Mouse (Mus musculus) liver, adult 2 months (tissue): ENCODE results near the gene Arid5b. TPM values are rescaled to one million over a fixed set of nuclear protein-coding genes. Genes with fewer than 3 reads are reported as not detected.
A peak's percentile ranks its signal among the peaks of the same experiment; 100 is the strongest.

ENCODE experiments used
- DNase-seq: peaks from one replicate; pipeline ENCODE4 v3.0.0-alpha.2; 2011; ENCODE audit warnings: low read depth, low spot score; ENCODE audit errors: extremely low read depth
- H3K27ac ChIP-seq: fragments of 200-500 bp; replicated peaks from 2 replicates; pipeline ENCODE4 v1.5.1; 2012; ENCODE audit warnings: low read depth, mild to moderate bottlenecking, control low read depth, inconsistent platforms, low read length; ENCODE audit not compliant: insufficient read depth
- H3K27me3 ChIP-seq: fragments of 200-500 bp; 2 replicates; pipeline ENCODE4 v1.6.1; 2012; ENCODE audit warnings: mild to moderate bottlenecking, moderate library complexity, low read length, inconsistent platforms; ENCODE audit not compliant: control insufficient read depth, insufficient read depth
- H3K36me3 ChIP-seq: fragments of 200-500 bp; 2 replicates; pipeline ENCODE4 v1.6.1; 2012; ENCODE audit warnings: low read length, inconsistent platforms; ENCODE audit not compliant: control insufficient read depth, insufficient read depth
- H3K4me1 ChIP-seq: fragments of 200-500 bp; 2 replicates; pipeline ENCODE4 v1.6.1; 2011; ENCODE audit warnings: low read length; ENCODE audit not compliant: control insufficient read depth, insufficient read depth
- H3K4me3 ChIP-seq: fragments of 200-500 bp; 2 replicates; pipeline ENCODE4 v1.5.1; 2011; ENCODE audit warnings: low read depth, mild to moderate bottlenecking, control low read depth, low read length, moderate library complexity; ENCODE audit not compliant: insufficient read depth
- H3K79me2 ChIP-seq: fragments of 200-500 bp; 2 replicates; pipeline ENCODE4 v1.6.1; 2012; ENCODE audit warnings: inconsistent platforms, mild to moderate bottlenecking, low read length, moderate library complexity; ENCODE audit not compliant: control insufficient read depth, insufficient read depth
- H3K9ac ChIP-seq: fragments of 200-500 bp; 2 replicates; pipeline ENCODE4 v1.6.1; 2012; ENCODE audit warnings: low read depth, mild to moderate bottlenecking, control low read depth, inconsistent platforms, low read length
- CTCF ChIP-seq: fragments of 200-500 bp; IDR thresholded peaks from 2 replicates; pipeline ENCODE4 v1.5.1; 2011; ENCODE audit warnings: low read depth, low read length, control low read depth
- POLR2A ChIP-seq: fragments of 200-500 bp; IDR thresholded peaks from 2 replicates; pipeline ENCODE4 v1.6.1; 2011; ENCODE audit warnings: low read length, control low read depth; ENCODE audit not compliant: insufficient read depth; ENCODE audit errors: extremely low read depth
- WGBS: fragments of 180-500 bp; shearing (Covaris S2); methylation state at CpG from one replicate; pipeline ENCODE4 v1.1.7; 2018; 5-methylcytosine and 5-hydroxymethylcytosine counted together
- polyA plus RNA-seq: library from polyadenylated mRNA; depleted of rRNA; stranded (reverse); fragments of >200 nt; gene quantifications from 2 replicates; pipeline ENCODE4 v1.2.3, GENCODE M21; 2012
- total RNA-seq: library from RNA; depleted of rRNA; stranded (reverse); fragments of >200 nt; gene quantifications from 2 replicates; pipeline ENCODE4 v1.2.3, GENCODE M21; 2014

Arid5b gene
- total and polyA plus RNA-seq, 2 experiments = 11.6 to 13.6 TPM

DNA sequence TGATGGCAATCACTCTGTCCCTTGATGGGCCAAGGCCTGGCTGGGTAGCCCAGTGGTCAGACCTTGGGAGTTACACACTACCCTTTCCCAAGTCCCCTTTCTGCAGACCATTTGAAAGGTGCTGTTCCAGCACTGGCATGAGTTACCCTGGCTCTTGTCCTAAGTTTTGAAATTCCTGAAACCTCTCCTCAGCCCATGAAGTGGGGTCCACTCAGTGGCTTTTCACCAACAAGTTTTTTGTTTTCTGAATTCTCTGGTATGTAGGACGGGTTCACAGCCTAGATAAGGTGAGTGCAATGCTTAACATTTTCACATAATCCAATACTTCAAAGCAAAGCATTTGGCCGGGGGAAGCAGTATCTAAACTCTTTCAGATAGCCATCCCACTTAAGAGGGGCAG is 183.4 kb downstream of the Arid5b start:
- Histone ChIP-seq H3K9ac (no peak overlapping the region), H3K79me2 (no peaks in the 10 kb centered on the region), H3K36me3 (peaks cover 48% of the 10 kb centered on the region), H3K4me3 (no peak overlapping the region), H3K4me1 (peaks cover 24% of the 10 kb centered on the region), H3K27me3 (no peaks in the 10 kb centered on the region), H3K27ac (no peak overlapping the region)
- no peak for TF ChIP-seq POLR2A
- WGBS = 90% methylated on average over 2 of the region's 2 CpGs
- DNase-seq = peak; percentile 12

DNA sequence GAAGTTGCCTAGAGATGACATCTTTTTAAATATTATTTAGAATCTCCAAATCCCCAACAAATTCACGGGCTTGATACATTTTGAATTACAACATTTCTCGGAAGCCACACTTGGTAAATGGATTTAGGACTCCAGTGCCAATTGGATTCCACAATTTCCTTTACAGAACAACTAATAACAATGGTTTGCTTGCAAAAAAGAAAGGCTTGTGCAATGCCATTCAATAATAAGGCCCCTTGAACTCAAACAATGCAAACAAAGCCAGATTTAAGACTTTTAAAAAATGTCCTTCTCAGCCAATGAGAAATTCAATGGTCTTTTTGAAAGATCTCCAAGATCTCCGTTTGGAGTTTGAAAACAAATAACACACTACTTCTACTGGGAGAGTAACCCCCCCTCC is 185.0 kb downstream of the Arid5b start:
- Histone ChIP-seq H3K9ac (no peak overlapping the region), H3K79me2 (no peaks in the 10 kb centered on the region), H3K4me1 (peaks cover 27% of the 10 kb centered on the region), H3K27me3 (no peaks in the 10 kb centered on the region), H3K27ac (peak overlapping the region; percentile 67), H3K36me3 (peaks cover 34% of the 10 kb centered on the region), H3K4me3 (no peak overlapping the region)
- TF ChIP-seq POLR2A (no peak), CTCF (no peak)
- DNase-seq = peak; percentile 72
- WGBS = 25% methylated on average over 3 of the region's 3 CpGs

- H3K79me2 ChIP-seq = no peaks in the 10 kb centered on the region
- WGBS = 25% methylated on average over 4 of the region's 4 CpGs
- H3K27me3 ChIP-seq = no peaks in the 10 kb centered on the region
- no peak overlapping the region for H3K4me3 ChIP-seq
- TF ChIP-seq POLR2A (no peak), CTCF (no peak)
- H3K4me1 ChIP-seq = peaks cover 27% of the 10 kb centered on the region
- H3K36me3 ChIP-seq = peaks cover 18% of the 10 kb centered on the region
- H3K27ac ChIP-seq = peak overlapping the region; percentile 89
- no peak overlapping the region for H3K9ac ChIP-seq
- peak; percentile 89 for DNase-seq
These were observed 186.7 kb downstream of the Arid5b start for GRCm38 (mm10) chr10:68091840-68092239.

DNA sequence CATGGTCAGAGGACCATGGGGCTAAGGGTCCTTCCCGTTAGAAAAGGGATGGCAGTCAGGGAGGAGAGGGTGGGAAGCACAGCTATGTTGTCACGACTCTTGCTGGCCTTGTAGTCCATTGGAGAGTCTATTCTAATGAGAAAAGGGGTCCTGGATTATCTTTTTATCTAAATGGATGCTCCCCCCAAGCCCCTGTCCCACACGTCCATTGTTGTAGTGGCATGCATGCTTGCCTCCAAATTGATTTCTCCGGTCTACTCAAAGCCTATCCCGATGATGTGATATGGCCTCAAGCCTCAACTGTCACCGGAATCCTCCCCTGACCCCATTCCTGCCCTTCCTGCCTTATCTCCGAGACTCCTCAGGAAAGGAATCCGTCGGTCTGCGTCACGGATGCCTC is 187.5 kb downstream of the Arid5b start:
- TF ChIP-seq CTCF = no peak
- TF ChIP-seq POLR2A = no peak
- peak overlapping the region; percentile 89 for H3K27ac ChIP-seq
- H3K27me3 ChIP-seq = no peaks in the 10 kb centered on the region
- no peaks in the 10 kb centered on the region for H3K79me2 ChIP-seq
- H3K36me3 ChIP-seq = peaks cover 9% of the 10 kb centered on the region
- WGBS = 50% methylated on average over 11 of the region's 11 CpGs
- DNase-seq = no peak
- H3K4me1 ChIP-seq = peaks cover 27% of the 10 kb centered on the region
- H3K9ac ChIP-seq = peak overlapping the region; percentile 18
- no peak overlapping the region for H3K4me3 ChIP-seq

- TF ChIP-seq POLR2A (no peak), CTCF (no peak)
- 12% methylated on average over 3 of the region's 3 CpGs for WGBS
These were observed 188.0 kb downstream of the Arid5b start for GRCm38 (mm10) chr10:68090544-68090943.

DNA sequence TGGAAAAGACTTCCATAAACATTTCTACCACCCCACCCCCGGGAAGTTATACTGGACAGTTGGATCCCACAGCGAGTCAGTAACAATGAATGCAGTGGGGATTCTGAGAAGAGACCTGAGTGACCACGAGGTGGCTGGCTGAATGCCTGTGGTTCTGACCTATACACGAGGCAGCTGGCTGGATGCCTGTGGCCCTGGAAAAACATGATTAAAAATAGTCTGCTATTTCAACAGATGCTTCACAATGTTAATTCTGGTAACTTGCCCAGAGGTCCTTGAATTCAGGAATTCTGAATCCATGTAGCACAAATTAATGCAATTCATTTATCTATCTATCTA is 188.4 kb downstream of the Arid5b start:
- H3K4me3 ChIP-seq = no peak overlapping the region
- peak overlapping the region; percentile 54; the same call in 1 of the 2 replicates for H3K9ac ChIP-seq
- no peaks in the 10 kb centered on the region for H3K27me3 ChIP-seq
- peak; percentile 94 for DNase-seq
- TF ChIP-seq CTCF (no peak), POLR2A (no peak)
- WGBS = 5% methylated on average over 4 of the region's 4 CpGs
- H3K79me2 ChIP-seq = no peaks in the 10 kb centered on the region
- peak overlapping the region; percentile 80 for H3K27ac ChIP-seq
- H3K4me1 ChIP-seq = peaks cover 27% of the 10 kb centered on the region
- H3K36me3 ChIP-seq = peaks cover 4% of the 10 kb centered on the region; the same call in 1 of the 2 replicates

More at GRCm38 (mm10) chr10:68090544-68090943, 188.0 kb downstream of the Arid5b start:
- peaks cover 5% of the 10 kb centered on the region; the same call in 1 of the 2 replicates for H3K36me3 ChIP-seq
- H3K9ac ChIP-seq = peak overlapping the region; percentile 18; the same call in 1 of the 2 replicates
- no peak overlapping the region for H3K4me3 ChIP-seq
- peak overlapping the region; percentile 89 for H3K27ac ChIP-seq
- peak; percentile 73 for DNase-seq
- no peaks in the 10 kb centered on the region for H3K79me2 ChIP-seq
- H3K27me3 ChIP-seq = no peaks in the 10 kb centered on the region
- peaks cover 27% of the 10 kb centered on the region for H3K4me1 ChIP-seq
